ENCODE assay signal across 7 mouse cellular contexts in the genomic region with DNA sequence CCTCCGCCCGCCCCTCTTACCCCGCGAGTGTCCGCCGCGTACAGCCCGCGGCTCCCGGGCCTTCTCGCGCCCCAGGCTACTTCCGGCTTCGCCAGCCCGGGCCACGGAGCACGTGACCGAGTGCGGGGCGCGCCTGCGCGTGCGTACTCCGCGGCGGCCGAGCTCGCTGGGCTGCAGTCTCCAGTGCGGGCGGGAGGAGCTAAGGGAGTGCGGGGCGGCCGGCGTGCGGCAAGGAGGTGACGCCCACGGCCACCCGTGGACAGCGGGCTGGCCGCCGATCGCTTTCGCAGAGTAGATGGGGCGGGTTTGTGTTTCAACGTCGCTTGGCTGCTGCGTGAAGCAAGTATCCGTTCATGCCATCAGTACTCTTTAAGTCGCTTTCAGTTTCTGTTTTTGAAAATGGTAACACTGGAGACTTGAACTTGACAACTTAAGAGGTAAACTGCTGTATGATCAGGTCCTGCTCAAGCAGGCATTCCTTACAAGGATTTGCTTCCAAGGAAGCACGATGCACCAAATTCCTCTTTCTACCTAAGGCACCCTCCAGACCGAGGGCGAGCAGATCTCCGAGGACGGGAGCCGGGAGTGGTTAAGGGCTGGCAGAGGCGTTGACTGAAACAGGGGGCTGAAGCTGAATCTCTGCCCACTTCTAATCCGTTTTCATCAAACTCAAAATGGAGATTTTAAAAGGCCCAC. TPM values are rescaled to one million over a fixed set of nuclear protein-coding genes. Genes with fewer than 3 reads are reported as not detected.
DNase-seq lines count a peak whose midpoint lies in the region; ATAC-seq and TF ChIP-seq lines count a peak whose summit lies in the region.

Tbk1 (minus strand) TSS at position 113 of the 696 bp plus-strand sequence.

- peak within 1 kb of the TSS; percentile 99 for H3K27ac ChIP-seq in intestine, postnatal 0 days (ENCODE audit: low read depth, low read length)
- H3K27ac ChIP-seq in midbrain, embryonic 12.5 days (replicated peaks) = peak within 1 kb of the TSS; percentile 43
- H3K27ac ChIP-seq in small intestine, adult 2 months (ENCODE audit: insufficient read depth, low read depth, low read length) = peak within 1 kb of the TSS; percentile 98

- intact Hi-C loops in left cerebral cortex, postnatal 4 days (cut with DNase I) = no loop called here

- H3K4me2 ChIP-seq in intestine, postnatal 0 days (replicated peaks; ENCODE audit: low read depth) = peak within 1 kb of the TSS; percentile 62
- H3K4me2 ChIP-seq in midbrain, embryonic 12.5 days (replicated peaks) = peak within 1 kb of the TSS; percentile 70

- peak within 1 kb of the TSS; percentile 95 for H3K9ac ChIP-seq in intestine, postnatal 0 days (ENCODE audit: low read depth, low read length)
- H3K9ac ChIP-seq in midbrain, embryonic 12.5 days (replicated peaks) = peak within 1 kb of the TSS; percentile 84

- H3K4me1 ChIP-seq in intestine, postnatal 0 days (replicated peaks; ENCODE audit: control insufficient read depth, insufficient read depth, low read length) = no peaks in the 10 kb centered on the region
- peaks cover 12% of the 10 kb centered on the region for H3K4me1 ChIP-seq in midbrain, embryonic 12.5 days
- peaks cover 20% of the 10 kb centered on the region; the same call in 1 of the 2 replicates for H3K4me1 ChIP-seq in small intestine, adult 2 months (ENCODE audit: control insufficient read depth, insufficient read depth, insufficient read length, low read length)

- ATAC-seq in intestine, postnatal 0 days = peak; percentile 91
- peak; percentile 98 for ATAC-seq in midbrain, embryonic 12.5 days (ENCODE audit: low FRiP score, low read depth)

- peak within 1 kb of the TSS; percentile 78 for H3K4me3 ChIP-seq in intestine, postnatal 0 days (ENCODE audit: low read depth, low read length)
- H3K4me3 ChIP-seq in midbrain, embryonic 12.5 days = peak within 1 kb of the TSS; percentile 84
- peak within 1 kb of the TSS; percentile 86 for H3K4me3 ChIP-seq in small intestine, adult 2 months (ENCODE audit: low read depth, low read length)

- no peak for TF ChIP-seq CTCF in intestine, postnatal 0 days (IDR thresholded peaks at IDR 0.05; ENCODE audit: low read depth)
- TF ChIP-seq CTCF in small intestine, adult 2 months (IDR thresholded peaks at IDR 0.05; ENCODE audit: extremely low read depth, insufficient read length, insufficient replicate concordance, low read depth, low read length) = no peak

- under 1% methylated on average over 58 of the region's 58 CpGs for WGBS in intestine, postnatal 0 days
- WGBS in midbrain, embryonic 12.5 days = under 1% methylated on average over 58 of the region's 58 CpGs
- under 1% methylated on average over 58 of the region's 58 CpGs for WGBS in small intestine, adult 2 months

- peaks cover 39% of the 10 kb centered on the region for H3K36me3 ChIP-seq in intestine, postnatal 0 days (ENCODE audit: control insufficient read depth, insufficient read depth)
- H3K36me3 ChIP-seq in midbrain, embryonic 12.5 days = peaks cover 33% of the 10 kb centered on the region
- H3K36me3 ChIP-seq in small intestine, adult 2 months (ENCODE audit: control insufficient read depth, insufficient read depth, low read length) = peaks cover 27% of the 10 kb centered on the region

- peak; percentile 73 for TF ChIP-seq POLR2A in small intestine, adult 2 months (IDR thresholded peaks at IDR 0.05; ENCODE audit: low read depth, low read length)

- DNase-seq in adrenal gland, adult 2 months = peak; percentile 98
- peak; percentile 82 for DNase-seq in embryo, embryonic 11.5 days (ENCODE audit: low read depth, low spot score)
- peak; percentile 94 to 95 for DNase-seq in gastrocnemius, postnatal 4 days (ENCODE audit: low spot score in 2 of 2)
- DNase-seq in left cerebral cortex, postnatal 4 days = peak; percentile 95

- H3K27me3 ChIP-seq in intestine, postnatal 0 days (replicated peaks; ENCODE audit: control insufficient read depth, insufficient read depth, low read length) = no peaks in the 10 kb centered on the region
- H3K27me3 ChIP-seq in midbrain, embryonic 12.5 days = no peaks in the 10 kb centered on the region
- no peaks in the 10 kb centered on the region for H3K27me3 ChIP-seq in small intestine, adult 2 months (ENCODE audit: control insufficient read depth, insufficient read depth, low read length)

- H3K9me3 ChIP-seq in intestine, postnatal 0 days (ENCODE audit: control insufficient read depth) = no peaks in the 10 kb centered on the region
- H3K9me3 ChIP-seq in midbrain, embryonic 12.5 days = no peaks in the 10 kb centered on the region

RNA-seq across cellular contexts. Expression of gene Tbk1, which starts in this region (rescaled TPM):
- 10 to 100 TPM; 37.8 to 45.9 TPM for total RNA-seq in adrenal gland, adult 2 months (2021)
- polyA plus RNA-seq in adrenal gland, adult 2 months (2012; rRNA removed) = 3.5 and 3.7 TPM in 2 replicates
- 10 to 100 TPM; 20.7 to 24.8 TPM for total RNA-seq in gastrocnemius, postnatal 4 days (2021)
- polyA plus RNA-seq in intestine, postnatal 0 days (2015; fragmentation: Nextera tagmentation; extraction: Ambion mirVana) = 27.3 and 29.6 TPM in 2 replicates
- total RNA-seq in left cerebral cortex, postnatal 4 days (2021) = 10 to 100 TPM; 36.4 to 37.2 TPM
- 37.4 and 38.6 TPM in 2 replicates for polyA plus RNA-seq in midbrain, embryonic 12.5 days (2016; fragmentation: Nextera tagmentation; extraction: Ambion mirVana)
- 4.1 and 10.2 TPM in 2 replicates for polyA plus RNA-seq in small intestine, adult 2 months (2012; rRNA removed)

Comparison
In these comparisons a context has a peak if more than half of its experiments do, and no peak if none do; other contexts are left out.
1. Peak in every context shown above with its lines: DNase-seq, ATAC-seq, H3K4me3 ChIP-seq and H3K27ac ChIP-seq.
2. H3K27ac ChIP-seq: peak in every context shown above with its lines; median percentile 99 in intestine, postnatal 0 days; 98 in small intestine, adult 2 months; 43 in midbrain, embryonic 12.5 days.